Mouse (Mus musculus): Measurements from ENCODE around the gene Tmem170. TPM values are rescaled to one million over a fixed set of nuclear protein-coding genes. Genes with fewer than 3 reads are reported as not detected.

Gene Tmem170
- total RNA-seq, 2 experiments from 2014 or later = 2.6 to 2.9 TPM

DNA sequence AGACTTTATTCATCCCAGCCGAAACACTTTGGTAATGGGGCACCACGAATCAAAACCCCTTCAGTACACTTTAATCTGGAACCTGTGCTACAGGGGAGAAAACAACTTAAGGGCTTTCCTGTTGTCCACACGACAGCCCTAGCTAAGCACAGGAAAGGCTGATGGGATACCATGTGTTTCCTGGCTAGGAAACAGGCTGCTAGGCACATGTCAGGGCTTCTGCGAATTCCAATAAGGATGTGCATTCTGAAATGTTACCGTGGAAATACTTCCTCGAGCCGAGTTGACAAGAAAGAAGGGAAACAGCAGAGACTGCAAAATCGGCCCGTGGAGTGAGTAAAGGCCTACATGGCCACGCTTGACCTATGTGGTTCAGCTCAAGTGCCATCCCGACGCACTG is 56.5 kb downstream of the Tmem170 start:
- intact Hi-C loops (cut with DNase I) = no loop called here
- DNase-seq = no peak

DNA sequence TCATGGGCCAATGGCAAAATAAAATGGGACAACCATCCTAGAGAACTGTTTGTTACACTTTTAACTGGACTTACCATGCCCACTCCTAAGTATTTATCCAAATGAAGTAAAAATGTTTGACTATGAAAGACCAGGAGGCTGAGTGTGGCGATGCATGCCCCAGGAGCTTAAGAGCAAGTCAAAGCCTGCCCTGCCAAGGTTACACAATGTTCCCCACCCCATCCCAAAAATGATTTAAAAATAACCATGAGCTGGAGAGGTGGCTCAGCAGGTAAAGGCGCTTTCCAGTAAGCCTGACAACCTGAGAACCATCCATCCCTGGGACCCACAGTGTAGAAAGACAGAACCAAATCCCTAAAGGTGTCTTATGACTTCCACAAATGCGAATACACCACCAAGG is 58.0 kb downstream of the Tmem170 start:
- intact Hi-C loops (cut with DNase I) = loop anchor here (10.0 kb wide), 1 partner anchor 104 kb away; no protein-coding TSS in a partner anchor
- no peak for DNase-seq

DNA sequence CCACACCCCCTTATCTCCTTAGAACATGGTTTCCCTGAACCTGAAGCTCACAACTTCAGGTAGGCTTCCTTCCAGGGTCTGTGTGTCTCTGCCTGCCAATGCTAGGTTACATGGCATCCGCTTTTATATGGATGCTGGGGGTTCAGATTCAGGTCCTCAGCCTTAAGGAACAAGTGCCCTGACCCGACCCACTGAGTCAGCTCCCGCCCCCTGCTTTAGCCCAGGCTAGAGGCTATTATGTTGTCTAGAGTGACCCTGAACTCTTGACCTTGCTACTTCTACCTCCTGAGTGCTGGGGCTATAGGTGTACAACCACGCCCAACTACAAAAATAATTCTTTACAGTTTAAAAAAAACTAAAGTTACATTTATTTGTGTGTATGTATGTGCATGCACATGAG is 61.5 kb downstream of the Tmem170 start:
- DNase-seq = no peak
- intact Hi-C loops (cut with DNase I) = loop anchor here (10.0 kb wide), 1 partner anchor 100 kb away; no protein-coding TSS in a partner anchor

DNA sequence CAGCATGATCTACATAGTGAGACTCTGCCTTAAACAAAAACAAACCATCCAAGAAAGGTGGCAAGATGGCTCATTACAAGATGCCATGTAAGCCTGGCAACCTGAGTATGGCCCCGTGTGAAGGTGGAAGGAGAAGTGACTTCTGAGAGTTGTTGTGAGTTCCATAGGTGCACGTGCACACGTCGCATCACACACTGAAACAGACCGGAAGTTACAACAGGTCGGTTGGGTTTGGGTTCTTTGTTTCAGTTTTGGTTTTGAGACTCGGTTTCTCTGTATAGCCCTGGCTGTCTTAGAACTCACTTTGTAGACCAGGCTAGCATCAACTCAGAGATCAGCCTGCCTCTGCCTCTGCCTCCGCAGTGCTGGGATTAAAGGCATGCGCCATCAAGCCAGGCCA is 62.7 kb downstream of the Tmem170 start:
- intact Hi-C loops (cut with DNase I) = loop anchor here (10.0 kb wide), 1 partner anchor 99 kb away; no protein-coding TSS in a partner anchor

More for the DNA sequence above, 62.7 kb downstream of the Tmem170 start:
- DNase-seq = no peak

Other genes starting within 250 kb of the Tmem170 start
- 1 to 10 TPM in 1 of 2 experiments, under 1 TPM in 1; 0.54 to 1.1 TPM for gene Ldhd, start 246.4 kb downstream of the Tmem170 start, total RNA-seq (2021)
- gene Zfp1, start 233.3 kb downstream of the Tmem170 start, total RNA-seq (2021) = 10 to 100 TPM; 23.0 to 25.0 TPM
- gene Ctrb1, start 185.7 kb downstream of the Tmem170 start, total RNA-seq (2021) = not detected
- gene Bcar1, start 132.9 kb downstream of the Tmem170 start, total RNA-seq (2021) = 10 to 100 TPM; 58.2 to 59.7 TPM
- gene Cfdp1, start 22.5 kb downstream of the Tmem170 start, total RNA-seq (2021) = 100 to 1,000 TPM; 110 to 114 TPM
- gene Chst5, start 33.7 kb upstream of the Tmem170 start, total RNA-seq (2021) = 1 to 10 TPM in 1 of 2 experiments, under 1 TPM in 1; 0.89 to 1.0 TPM
- gene Tmem231, start 57.1 kb upstream of the Tmem170 start, total RNA-seq (2021) = 10 to 100 TPM; 11.6 to 11.9 TPM
- gene Gabarapl2, start 64.0 kb upstream of the Tmem170 start, total RNA-seq (2021) = 100 to 1,000 TPM; 192 to 198 TPM
- gene Adat1, start 115.6 kb upstream of the Tmem170 start, total RNA-seq (2021) = 1 to 10 TPM; 5.7 to 6.1 TPM
- gene Kars, start 134.6 kb upstream of the Tmem170 start, total RNA-seq (2021) = 100 to 1,000 TPM; 112 to 115 TPM
- 10 to 100 TPM; 40.2 to 41.6 TPM for gene Terf2ip, start 134.6 kb upstream of the Tmem170 start, total RNA-seq (2021)
- under 1 TPM in 1 of 2 experiments, not detected in 1; 0.22 TPM for gene Gm6793, start 138.3 kb upstream of the Tmem170 start, total RNA-seq (2021)

Measured in left cerebral cortex, postnatal 4 days (tissue).